Comparison of ENCODE assay signal across 21 mouse cellular contexts in the genomic region with DNA sequence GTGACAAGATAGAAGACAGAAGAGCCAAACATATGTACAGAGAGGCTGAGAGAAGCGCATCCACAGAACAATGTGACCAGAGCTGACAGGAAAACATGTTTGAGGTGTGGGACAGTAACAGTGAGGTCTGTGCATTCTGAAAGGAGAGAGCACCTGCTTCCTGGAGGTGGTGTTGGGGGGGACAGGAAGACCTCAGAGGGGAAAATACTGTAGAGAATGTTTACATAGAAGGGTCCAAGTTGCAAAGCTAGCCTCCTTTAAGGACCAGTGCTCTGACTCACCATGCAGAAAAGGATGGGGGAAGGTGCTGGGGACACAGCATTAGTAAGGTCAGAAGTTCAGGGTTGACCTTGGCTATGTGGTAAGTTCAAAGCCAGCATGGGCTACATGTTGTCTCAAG. TPM values are rescaled to one million over a fixed set of nuclear protein-coding genes. Genes with fewer than 3 reads are reported as not detected.
DNase-seq lines count a peak whose midpoint lies in the region; ATAC-seq lines count a peak whose summit lies in the region.
"Had no signal": no experiment of that assay in that cellular context is flagged by ENCODE, and none has a peak within 500 bp of the region (broad histone marks: within the 10 kb centered on the region; RNA-seq: fewer than 3 reads in every experiment).

No protein-coding gene starts in this region.

- peak; percentile 55 for DNase-seq in heart, adult 11 months
- DNase-seq in 416B (ENCODE audit: low read depth), result peak; percentile 61
- no peak for DNase-seq in gastrocnemius, postnatal 10 days
- DNase-seq: adrenal gland, adult 2 months; adrenal gland, adult 8-10 months; adrenal gland, postnatal 10 days; adrenal gland, postnatal 14 days; adrenal gland, postnatal 25 days; adrenal gland, postnatal 36 days; B cell, adult 2 months; cerebellum, adult 11 months; cerebellum, adult 11-12 months; cerebellum, adult 18-20 months; cerebellum, adult 2 months had no signal

- ATAC-seq in heart, embryonic 12.5 days (ENCODE audit: insufficient number of reproducible peaks, low FRiP score), result no peak
- ATAC-seq: activated CD4-positive, CD25-positive, alpha-beta regulatory T cell, adult 4 months; CD4-positive, CD25-positive, alpha-beta regulatory T cell, adult 4 months; Patski had no signal

- H3K9ac ChIP-seq in heart, embryonic 12.5 days, result no peak overlapping the region

- no peaks in the 10 kb centered on the region for H3K9me3 ChIP-seq in heart, embryonic 12.5 days (replicated peaks)

- H3K36me3 ChIP-seq in heart, embryonic 12.5 days, result no peaks in the 10 kb centered on the region
- H3K36me3 ChIP-seq: G1E had no signal

- no peak overlapping the region for H3K27ac ChIP-seq in heart, embryonic 12.5 days (ENCODE audit: poor library complexity, severe bottlenecking)

- H3K27me3 ChIP-seq in heart, embryonic 12.5 days (replicated peaks), result no peaks in the 10 kb centered on the region
- H3K27me3 ChIP-seq: CH12.LX, Patski had no signal

- H3K4me2 ChIP-seq in heart, embryonic 12.5 days, result no peak overlapping the region

- no peak overlapping the region for H3K4me3 ChIP-seq in heart, embryonic 12.5 days

- 87% methylated on average over 1 of the region's 1 CpGs for WGBS in heart, embryonic 12.5 days

- H3K4me1 ChIP-seq in heart, embryonic 12.5 days (replicated peaks), result 0 out of 2 replicates have a peak, but pooled peaks cover 3% of the 10 kb centered on the region

RNA-seq across cellular contexts. Expression of a gene that starts 9.1 kb away (rescaled TPM):
- polyA plus RNA-seq in heart, embryonic 12.5 days (2016; fragmentation: Nextera tagmentation; extraction: Ambion mirVana), result 14.8 and 16.5 TPM in 2 replicates
- total RNA-seq in gastrocnemius, postnatal 10 days (2021), result 10 to 100 TPM; 32.5 to 46.0 TPM
- total RNA-seq: MEL had no signal
- polyA plus RNA-seq: activated CD4-positive, CD25-positive, alpha-beta regulatory T cell, adult 4 months; CD4-positive, CD25-positive, alpha-beta regulatory T cell, adult 4 months; G1E had no signal
